Mouse (Mus musculus) spleen, adult 12 weeks (tissue): ENCODE measurements around the gene Akap13.

Experiments
- DNase-seq: peaks from one replicate; pipeline ENCODE4 v3.0.0; 2022; ENCODE audit warnings: low spot score

Gene Akap13

GRCm38 (mm10) chr7:75793654-75794335 is 338.5 kb downstream of the Akap13 start:
- DNase-seq = no peak

- no peak for DNase-seq
Measured at GRCm38 (mm10) chr7:75795106-75795505, 339.8 kb downstream of the Akap13 start.

DNA sequence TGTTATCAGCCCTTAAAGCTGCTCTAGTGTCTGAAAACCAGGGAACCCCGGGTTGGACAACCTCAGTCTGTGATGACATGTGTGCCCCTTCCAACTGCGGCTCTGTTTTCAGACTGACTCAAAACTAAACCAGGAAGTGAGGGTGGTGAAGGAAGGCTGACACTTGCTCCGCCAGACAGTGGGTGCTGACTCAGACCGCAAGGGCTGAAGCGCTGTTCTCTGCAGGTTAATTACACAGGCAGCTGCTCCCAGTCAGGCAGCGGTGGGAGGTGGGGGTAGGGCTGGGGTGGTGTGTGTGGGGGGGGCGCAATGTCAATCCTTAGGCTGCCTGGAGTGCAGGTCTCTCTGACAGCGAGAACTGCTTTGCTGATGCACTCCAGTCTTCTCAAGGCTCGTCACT is 341.1 kb downstream of the Akap13 start:
- DNase-seq = peak; percentile 27

GRCm38 (mm10) chr7:75800530-75800929 is 345.2 kb downstream of the Akap13 start:
- no peak for DNase-seq

DNA sequence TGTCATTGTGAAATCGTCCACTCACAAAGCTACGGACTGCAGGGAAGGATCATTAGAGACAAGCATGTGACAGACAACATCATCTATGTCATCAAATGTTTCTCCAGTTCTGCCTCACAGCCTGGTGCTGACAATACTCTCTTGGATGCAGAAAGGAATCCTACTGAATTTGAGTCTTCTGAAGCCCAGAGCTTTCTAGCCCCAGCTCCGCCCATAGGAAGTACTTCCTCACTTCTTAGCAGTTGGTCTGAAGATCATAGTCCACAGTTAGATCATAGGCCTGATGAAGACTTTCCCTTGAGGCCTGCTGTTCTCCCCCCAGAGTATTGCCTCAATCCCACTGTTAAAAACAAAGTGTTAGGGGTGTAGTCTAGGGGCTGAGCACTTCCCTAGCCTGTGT is 345.7 kb downstream of the Akap13 start:
- DNase-seq = no peak

DNA sequence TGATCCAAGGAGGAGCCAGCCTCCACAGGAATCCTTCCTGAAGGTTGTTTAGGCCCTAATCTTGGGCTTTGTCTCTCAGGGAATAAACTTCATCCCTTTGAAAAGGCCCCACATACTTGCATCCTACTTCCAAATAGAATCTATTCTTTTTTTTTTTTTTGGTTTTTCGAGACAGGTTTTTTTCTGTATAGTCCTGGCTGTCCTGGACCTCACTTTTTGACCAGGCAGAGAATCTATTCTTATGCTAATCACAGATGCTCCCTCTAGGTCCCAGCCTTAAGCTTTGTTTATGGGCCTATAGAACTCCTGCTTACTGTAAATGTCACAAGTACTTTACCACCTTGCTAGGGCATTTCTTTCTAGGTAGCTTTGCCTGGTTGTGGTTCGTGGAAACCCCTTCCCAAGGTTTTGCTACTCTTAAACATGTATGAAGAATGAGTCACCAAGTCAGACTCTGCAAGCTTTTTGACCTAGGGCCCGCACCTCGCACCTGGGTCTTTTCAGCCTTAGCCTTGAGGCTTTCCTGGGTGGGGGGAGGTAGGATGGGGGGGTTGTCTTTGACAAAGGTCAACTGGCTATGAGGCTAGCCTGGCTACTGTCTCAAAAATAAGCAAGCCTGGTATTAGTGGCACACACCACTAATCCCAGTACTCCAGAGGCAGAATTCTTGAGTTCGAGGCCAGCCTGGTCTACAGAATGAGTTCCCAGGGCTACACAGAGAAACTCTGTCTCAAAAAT is 346.5 kb downstream of the Akap13 start:
- DNase-seq = no peak

DNA sequence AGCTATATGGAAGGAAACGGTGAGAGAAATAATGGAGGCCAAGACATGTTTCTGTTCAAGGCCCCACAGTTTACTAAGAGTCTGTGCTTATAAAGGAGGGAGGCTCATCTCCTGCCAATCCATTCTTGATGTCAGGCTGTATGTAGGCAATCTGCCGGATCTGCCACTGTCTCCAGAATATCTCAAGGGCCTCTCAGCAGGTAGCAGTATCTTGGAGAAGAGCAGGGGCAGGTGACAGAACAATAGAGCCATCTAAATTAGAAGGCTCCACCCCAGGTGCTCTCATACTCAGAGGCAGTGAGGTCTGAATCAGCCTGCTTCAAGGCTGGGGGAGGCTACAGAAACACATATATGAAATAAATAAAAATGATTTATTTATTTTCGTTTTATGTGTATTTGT is 347.6 kb downstream of the Akap13 start:
- no peak for DNase-seq
